Mouse (Mus musculus): Measurements from ENCODE around the gene Scyl2. TPM values are rescaled to one million over a fixed set of nuclear protein-coding genes. Genes with fewer than 3 reads are reported as not detected.
"Not testable (repeated sequence)": the region's sequence is repeated elsewhere in the genome, so short reads cannot be mapped to it uniquely, and the experiment has no call there.

Scyl2 gene
- polyA plus RNA-seq, 1 experiment, result 19.7 TPM

DNA sequence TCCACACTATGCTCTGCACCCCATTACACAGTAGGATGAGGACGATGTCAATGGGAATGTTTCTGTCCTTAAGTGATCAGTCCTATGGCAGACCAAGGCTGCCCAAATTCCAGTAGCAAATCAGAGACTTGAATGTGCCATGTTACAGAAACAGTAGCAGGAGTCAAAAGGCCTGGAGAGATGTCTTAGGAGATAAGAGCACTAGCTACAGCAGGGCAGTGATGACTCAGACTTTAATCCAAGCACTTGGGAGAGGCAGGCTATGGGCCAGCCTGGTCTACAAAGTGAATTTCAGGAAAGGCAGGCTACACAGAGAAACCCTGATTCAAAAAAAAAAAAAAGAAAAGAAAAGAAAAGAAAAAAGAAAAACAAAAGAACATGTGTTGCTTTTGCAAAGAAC, 6.6 kb downstream of the Scyl2 start:
- DNase-seq (ENCODE audit: low read depth), result no peak

DNA sequence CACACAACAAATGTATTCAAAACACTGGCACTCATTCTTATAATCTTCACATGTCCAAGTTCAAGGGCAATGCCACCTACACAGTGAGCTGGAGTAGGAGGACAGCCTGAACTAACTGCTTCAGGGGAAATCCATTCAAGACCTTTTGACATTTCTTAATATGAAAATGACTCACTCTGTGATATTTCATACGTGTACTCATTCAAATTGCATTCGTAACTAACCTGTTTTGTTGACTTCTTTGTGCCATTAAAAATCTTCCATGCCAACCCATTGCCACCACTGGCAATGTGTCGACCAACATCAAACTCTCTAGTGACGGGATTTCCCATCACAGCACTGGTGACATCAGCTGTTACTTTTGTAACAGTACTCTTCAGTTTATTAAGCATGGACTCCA, 8.0 kb downstream of the Scyl2 start:
- peak; percentile 77 for DNase-seq (ENCODE audit: low read depth)

DNA sequence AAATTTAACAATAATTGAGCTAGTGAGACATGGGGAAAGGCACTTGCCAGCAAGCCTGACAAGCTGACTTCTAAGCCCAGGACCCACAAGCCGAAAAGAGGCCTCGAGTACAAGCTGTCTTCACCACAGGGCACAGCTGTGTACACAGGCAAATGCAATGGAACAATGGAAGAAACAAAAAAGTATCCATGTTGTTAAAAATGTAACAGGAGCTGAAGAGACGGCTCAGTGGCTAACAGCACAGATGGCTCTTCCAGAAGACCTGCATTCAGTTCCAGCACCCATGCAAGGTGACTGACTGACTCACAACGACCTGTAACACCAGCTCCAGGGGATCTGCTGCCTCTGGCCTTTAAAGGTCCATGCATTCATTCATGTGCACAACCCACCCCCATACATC, 9.5 kb downstream of the Scyl2 start:
- no peak for DNase-seq (ENCODE audit: low read depth)

DNA sequence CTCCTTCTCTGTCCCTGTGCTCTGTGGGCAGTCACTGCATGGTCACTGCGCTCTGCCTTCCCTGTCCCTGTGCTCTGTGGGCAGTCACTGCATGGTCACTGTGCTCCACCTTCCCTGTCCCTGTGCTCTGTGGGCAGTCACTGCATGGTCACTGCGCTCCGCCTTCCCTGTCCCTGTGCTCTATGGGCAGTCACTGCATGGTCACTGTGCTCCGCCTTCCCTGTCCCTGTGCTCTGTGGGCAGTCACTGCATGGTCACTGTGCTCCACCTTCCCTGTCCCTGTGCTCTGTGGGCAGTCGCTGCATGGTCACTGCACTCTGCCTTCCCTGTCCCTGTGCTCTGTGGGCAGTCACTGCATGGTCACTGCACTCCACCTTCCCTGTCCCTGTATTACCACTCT, 15.7 kb downstream of the Scyl2 start:
- not testable (repeated sequence) for DNase-seq (ENCODE audit: low read depth)

DNA sequence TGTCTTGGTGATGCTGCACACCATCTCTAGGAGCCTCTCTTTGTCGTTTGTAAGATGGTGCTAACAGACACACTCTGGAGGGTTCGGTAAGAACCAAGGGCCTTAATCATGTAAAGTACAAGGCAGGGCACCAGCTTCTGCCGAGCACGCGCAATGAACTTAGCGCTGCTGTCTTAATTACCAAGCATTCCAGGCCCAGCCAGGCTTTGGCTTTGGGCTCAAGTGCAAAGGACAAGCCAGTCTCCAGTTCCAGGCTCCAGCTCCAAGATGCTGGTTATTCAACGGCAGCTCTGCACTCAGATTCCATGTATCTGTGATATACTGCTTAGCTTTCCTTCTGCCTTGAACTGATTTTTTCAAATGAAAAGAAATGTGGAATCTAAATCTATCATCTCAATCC, 18.5 kb downstream of the Scyl2 start:
- no peak for DNase-seq (ENCODE audit: low read depth)

DNA sequence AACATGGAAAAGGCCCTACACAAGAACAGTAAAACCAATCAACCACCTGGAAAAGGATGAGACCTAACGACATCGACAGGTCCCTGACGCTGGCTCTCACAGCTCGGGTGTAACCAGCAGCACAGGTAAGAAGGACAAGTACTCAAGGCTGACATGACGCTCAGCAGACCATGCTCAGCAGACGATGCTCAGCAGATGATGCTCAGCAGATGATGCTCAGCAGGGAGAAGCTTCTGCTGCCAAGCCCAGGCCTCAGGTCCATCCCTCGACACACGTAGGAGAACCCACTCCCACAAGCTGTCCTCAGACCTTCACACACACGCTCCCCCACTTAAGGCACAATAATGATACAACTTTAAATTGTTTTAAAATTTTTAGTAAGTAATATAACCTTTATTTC, 20.4 kb downstream of the Scyl2 start:
- DNase-seq (ENCODE audit: low read depth), result no peak

DNA sequence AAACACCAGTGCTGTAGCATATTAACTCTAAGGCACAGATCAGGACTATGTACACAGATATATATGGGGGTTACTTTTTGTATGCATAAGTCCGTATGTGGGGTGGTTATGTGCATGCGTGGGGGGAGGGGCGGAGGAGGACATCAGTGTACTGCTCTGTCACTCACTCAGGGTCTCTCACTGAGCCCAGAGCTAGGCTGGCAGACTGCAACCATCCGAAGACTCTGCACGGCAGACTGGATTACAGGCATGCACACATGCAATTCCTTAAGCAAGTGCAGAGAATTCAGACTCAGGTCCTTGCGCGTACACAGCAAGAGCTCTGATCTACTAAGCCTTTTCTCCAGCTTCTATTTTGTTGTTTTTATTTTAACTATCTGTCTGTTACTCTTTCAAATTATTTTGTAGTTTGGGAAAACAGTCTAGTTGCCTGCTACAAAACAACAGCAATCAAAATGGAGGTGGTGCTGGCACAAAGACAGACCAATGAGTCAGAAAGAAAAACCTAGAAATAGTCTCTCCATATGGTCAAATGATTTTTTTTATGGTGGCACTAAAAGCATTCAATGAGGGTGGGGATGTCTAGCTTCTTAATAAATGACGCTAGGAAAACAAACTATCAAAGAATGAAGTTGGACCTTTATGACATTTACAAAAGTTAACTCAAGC, 21.0 kb downstream of the Scyl2 start:
- DNase-seq (ENCODE audit: low read depth), result no peak

DNA sequence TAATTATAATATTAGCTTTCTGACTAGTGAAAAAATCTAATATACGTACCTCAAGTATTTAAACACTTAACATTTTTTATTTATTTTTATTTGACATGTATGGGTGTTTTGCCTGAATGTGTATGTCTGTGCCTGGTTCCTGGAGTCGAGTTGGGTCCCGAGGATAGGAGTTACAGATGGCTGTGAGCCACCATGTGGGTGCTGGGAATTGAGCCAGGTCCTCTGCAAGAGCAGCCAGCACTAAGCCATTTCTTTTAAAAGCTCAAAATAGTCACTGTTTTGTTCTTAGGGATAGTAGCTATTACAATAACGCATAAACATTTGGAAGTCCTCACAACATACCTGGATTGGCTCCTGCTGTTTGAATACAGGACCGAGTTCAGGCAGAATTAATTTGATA, 29.7 kb downstream of the Scyl2 start:
- no peak for DNase-seq (ENCODE audit: low read depth)

DNA sequence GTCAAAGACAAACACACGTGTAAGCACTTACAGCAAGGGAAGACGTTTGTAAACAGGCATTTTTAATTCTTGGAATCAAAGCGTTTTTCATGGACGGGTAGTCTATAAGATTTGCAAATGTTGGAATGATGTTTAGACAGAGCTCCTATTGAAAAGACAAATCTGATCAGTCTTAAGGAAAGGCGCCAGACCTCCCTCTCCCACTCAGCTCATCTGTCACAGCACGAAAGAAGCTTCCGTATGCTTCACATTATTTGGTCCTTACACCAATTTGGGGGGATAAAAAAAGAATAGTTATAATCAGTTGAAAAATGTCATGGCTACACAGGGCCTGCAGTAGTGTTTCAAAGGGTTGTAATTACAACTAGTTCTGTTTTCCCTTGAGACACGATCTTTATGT, 33.2 kb downstream of the Scyl2 start:
- DNase-seq (ENCODE audit: low read depth), result no peak

DNA sequence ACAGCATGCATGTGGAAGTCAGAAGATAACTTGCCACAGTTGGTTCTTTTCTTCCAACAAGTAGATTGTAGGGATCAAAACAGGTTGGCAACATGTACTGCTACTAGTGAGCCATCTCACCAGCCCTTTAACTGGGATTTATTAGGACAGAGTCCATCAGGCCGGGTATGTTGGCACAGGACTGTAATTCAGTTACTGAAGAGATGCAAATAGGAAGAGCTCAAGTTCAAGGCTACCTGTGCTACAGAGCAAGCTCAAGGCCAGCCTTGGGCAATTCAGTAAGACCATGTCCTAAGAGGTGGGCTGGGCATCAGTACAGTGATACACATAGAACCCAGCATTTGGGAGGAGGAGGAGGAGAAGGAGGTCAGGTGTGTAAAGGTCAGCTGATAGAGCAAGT, 34.4 kb downstream of the Scyl2 start:
- no peak for DNase-seq (ENCODE audit: low read depth)

DNA sequence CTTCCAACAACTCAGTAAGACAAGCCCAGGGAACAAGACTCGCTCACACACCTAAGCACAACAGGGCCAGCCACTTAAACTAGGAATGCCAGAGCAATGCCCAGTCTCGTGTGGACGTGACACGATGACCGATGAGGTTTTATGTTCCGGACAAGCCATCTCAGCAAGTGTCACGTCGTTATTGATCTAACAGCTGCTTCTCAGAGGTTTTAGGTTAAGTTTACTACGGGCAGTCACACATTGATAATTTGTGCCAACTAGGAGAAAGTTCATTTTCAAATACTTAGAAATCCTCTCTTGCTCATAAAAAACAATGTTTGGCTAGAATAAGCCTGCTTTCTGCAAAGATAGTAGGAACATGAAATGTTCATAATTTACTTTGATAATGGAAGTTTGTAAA, 39.2 kb downstream of the Scyl2 start:
- DNase-seq (ENCODE audit: low read depth), result no peak

DNA sequence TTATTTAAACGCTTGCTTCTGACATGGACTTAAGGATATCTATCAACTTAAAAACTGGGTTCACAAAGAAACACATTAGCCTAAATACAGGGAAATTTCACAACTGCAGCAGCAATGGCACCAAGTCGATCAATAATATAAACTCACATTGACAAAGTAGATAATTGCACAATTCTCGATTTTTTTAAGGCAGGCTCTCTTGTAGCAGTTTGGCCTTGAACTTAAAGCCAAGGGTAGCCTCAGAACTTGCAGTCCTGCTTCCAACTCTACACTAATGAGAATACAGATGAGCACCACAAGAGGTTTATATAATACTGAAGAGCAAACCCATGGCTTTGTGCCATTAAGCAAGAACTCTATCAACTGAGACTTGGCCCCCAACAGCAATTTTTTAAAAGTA, 49.1 kb downstream of the Scyl2 start:
- no peak for DNase-seq (ENCODE audit: low read depth)

DNA sequence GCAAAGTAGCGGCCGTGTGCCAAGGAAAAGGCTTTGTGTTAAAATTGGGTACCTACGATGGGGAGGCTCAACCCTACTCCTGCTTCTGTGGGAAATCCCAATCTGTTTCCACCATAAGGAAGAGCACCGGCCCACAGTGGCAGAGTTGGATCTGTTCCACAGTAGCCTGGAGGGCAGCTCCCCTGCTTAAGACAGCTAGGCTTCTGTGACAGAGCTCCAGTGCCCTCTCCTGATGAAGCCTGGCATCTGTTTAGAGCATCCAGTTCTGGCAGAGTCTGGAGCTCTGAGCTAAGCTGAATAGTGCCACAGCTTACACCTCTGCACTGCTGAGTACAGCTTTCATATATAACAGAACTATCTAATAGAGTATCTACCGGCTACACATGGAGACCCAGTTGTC, 51.1 kb downstream of the Scyl2 start:
- DNase-seq (ENCODE audit: low read depth), result no peak

DNA sequence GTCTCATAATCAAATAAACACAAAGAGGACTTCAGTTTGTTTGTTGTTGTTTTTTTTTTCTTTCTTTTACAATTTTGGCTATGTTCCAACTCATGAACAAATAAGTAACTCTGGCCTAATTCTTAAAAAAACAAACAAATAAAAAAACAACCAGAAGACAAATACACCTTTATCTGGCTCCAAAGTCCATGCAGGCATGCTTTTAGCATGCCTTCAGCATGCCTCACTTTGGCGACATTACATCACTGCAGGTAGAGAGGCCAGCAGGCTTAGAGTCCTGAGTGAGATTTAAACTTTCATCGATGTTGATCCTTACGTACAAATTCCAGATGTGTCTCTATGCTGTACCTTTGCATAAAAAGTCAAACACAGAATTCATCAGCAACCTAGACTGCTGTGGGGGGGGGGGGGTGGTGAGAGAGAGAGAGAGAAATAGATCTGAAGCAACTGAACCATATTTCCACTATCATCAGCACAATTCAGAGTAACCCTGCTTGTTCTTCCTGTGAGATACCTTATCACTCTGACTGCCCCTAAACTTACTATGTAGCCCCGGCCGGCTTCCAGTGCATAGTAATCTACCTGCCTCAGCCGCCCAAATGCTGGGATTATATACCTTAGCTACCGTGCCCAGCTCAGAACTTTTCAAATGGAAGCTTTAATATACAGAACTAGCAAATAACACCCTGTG, 52.2 kb downstream of the Scyl2 start:
- DNase-seq (ENCODE audit: low read depth), result no peak

DNA sequence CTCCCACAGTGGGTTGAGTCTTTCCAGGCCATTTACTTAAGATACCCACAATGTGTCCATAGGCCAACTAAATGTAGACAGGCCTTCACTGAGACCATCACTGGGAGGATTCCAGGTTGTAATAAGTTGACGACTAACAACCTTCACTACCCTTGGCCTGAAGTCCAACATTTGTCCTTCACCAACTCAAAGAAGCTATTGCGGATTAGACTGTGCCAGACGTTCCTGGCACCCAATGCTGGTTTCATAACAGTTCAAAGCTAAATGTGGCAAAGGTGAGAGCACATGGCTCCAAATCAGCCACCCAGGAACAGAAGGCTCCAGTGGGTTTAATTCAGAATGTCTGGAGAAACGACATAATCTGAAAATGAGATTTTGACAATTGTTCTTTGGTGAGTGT, 53.0 kb downstream of the Scyl2 start:
- DNase-seq (ENCODE audit: low read depth), result peak; percentile 81

DNA sequence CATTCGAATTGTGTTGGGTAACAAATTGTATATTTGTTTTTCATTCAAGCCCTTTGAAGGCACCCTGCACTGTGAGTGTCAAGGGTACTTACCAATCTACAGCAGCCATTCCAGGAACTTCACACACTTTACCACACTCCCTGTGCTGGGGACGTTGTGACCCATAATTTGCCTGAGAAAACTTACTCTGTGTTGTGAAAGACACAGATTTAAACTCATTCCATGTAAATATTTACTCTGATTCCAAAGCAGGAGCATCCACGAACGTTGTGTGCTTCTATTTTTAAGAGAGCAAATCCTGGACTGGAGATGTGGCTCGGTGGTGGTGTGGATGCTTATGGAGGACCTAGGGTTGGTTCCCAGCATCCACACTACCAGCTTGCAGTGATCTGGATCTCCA, 54.3 kb downstream of the Scyl2 start:
- no peak for DNase-seq (ENCODE audit: low read depth)

DNA sequence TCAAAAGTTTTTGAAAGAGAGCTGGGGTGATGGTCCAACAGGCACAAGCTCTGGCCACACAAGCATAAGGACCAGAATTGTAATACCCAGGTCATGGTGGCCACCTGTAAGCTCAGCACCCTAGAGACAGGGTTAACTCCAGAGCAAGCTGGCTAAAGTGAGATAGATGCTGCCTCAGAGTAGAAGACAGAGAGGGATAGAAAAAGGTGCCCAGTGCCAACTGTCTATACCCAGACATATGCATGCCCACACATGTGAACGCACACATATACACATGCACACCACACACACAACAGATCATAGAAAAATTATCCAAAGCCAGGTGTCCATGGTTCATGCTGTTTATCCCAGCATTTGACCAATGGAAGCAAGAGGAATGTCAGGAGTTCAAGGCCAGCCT, 55.5 kb downstream of the Scyl2 start:
- DNase-seq (ENCODE audit: low read depth), result no peak

DNA sequence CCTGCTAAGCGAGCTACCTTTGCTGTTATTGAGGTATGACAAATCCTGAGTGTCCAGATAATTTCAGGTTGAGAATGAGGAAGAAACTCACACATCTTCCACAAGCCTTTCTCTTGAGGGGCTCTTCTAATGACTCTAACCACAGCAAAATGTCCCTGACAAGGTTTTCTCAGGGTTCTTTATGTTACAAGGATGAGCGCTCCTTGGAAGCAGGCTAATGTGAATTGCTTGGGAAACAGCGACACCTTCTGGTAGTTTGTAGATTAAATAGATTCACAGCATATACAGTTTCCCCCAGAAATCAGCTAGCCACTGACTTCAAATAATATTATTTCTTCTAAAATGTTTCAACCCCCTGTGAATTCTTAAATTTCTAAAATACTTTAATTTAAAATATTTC, 56.0 kb downstream of the Scyl2 start:
- DNase-seq (ENCODE audit: low read depth), result no peak

DNA sequence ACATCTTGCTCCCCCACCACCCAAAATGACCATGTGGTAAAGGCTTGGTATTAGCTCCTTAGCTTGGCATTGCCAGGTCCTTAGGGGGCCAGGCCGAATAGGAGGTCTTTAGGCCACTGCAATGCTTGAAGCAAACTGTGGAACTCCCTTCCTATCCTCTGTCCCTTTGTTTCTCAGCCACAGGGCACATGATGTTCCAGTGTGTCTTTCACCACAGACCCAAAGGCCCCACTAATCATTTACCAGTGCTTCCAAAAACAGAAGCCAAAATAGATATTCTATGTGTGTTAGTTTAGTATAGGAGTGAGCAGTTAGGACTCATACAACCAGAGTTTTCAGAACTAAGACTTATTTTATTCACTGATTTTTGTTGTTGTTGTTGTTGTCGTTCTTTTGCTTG, 59.4 kb downstream of the Scyl2 start:
- DNase-seq (ENCODE audit: low read depth), result no peak

DNA sequence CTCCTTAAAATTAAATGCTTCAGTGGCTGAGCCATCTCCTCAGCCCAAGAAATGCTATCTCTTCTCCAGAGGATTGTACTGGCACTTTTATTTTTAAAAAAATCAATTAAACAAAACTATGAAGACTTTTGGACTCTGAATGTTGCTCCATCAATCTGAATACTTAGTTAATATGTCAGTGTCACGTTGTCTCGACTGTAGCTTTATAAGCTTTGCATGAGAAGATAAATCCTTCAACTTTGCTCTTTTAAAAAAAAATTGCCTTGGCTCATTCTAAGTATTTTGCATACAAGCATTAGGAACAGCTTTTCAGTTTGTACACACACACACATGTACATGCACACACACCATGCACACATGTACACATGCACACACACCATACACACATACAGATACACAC, 61.9 kb downstream of the Scyl2 start:
- no peak for DNase-seq (ENCODE audit: low read depth)

DNA sequence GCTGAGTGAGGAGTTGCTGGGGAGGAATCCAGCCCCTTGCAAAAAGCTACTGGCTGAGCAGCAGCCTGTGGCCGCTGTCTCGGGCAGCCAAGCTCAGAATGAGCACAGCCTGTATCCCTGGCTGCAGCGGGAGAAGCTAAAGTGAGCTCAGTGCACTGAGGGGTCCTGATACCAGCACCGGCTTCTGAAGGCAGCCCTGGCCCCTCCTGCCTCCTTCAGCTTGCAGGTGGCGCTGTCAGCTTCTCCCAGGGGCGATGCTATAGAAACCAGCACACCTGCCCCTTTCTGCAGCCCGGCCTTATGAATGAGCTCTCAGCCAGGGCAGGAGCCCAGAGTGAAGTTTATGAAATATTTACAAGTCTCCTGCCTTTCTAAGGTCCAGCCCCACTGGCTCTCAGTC, 65.0 kb downstream of the Scyl2 start, which contains the start of gene Slc17a8:
Gene Slc17a8 (minus strand): TSS at position 125 of the 400 bp plus-strand sequence.
- no peak for DNase-seq (ENCODE audit: low read depth)

DNA sequence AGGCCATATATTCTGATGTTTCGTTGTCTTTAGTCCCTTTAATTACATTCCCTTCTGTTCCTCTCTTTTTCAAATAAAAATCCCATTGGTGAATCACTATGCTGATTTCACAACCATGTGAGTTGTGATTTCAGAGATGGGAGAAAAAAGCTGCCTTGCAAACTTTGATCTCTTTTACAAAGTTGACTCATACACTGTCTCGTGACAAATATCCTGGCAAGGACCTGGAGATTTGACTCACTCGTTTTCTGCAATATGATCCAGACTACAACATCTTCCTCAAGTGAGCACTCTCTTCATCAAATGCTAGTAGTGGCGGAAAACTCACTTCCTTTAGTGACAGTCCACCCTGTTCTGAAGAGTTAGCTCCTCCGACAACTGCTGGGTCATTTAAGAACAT, 86.8 kb downstream of the Scyl2 start:
- DNase-seq (ENCODE audit: low read depth), result no peak

DNA sequence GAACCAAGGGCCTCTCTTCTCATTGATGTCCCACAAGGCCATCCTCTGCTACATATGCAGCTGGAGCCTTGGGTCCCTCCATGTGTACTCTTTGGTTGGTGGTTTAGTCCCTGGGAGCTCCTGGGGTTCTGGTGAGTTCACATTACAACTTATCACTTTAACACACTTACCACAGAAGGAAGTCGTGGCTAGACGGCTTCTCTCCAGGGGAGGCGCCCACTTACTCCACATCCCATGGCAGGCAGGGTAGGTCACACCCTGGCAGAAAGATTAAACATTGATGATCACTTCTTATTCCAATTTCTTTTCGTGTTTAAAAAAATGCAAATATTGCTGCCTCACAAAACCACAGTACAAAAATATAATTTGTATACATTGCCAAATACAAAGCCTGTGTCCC, 88.8 kb downstream of the Scyl2 start:
- no peak for DNase-seq (ENCODE audit: low read depth)

DNA sequence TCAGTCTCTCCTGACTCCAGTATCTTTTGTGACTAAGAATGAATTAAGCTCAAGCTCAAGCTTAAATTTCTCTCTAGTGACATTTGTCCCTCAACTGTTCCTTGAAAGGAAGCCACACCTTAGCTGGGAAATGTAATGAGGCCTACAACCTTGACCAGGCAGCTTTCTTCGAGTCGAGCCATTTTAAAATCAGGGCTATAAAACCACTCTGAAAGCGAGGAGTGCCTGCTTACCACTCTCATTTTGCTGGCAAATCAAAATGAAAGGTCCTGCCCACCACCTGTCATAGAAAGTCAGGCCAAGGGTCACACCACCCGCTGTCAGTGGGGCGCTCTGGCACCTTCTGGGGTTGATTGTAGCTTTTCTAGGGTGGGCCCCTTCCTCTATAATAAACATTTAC, 90.2 kb downstream of the Scyl2 start:
- no peak for DNase-seq (ENCODE audit: low read depth)
